In genomic region chr5:74063226-74063747, GRCm38 (mm10) we compare ENCODE assay signal across 19 mouse cellular contexts. TPM values are rescaled to one million over a fixed set of nuclear protein-coding genes. Genes with fewer than 3 reads are reported as not detected.
A peak's percentile ranks its signal among the peaks of the same experiment; 100 is the strongest.
DNase-seq lines count a peak whose midpoint lies in the region; ATAC-seq and TF ChIP-seq lines count a peak whose summit lies in the region.
"Had no signal": no experiment of that assay in that cellular context is flagged by ENCODE, and none has a peak within 500 bp of the region (broad histone marks: within the 10 kb centered on the region; RNA-seq: fewer than 3 reads in every experiment).

No protein-coding gene starts in this region.

- 0 out of 2 replicates have a peak overlapping the region, but pooled peaks have one; percentile 39 for H3K27ac ChIP-seq in heart, embryonic 10.5 days
- peak overlapping the region; percentile 62 for H3K27ac ChIP-seq in lung, embryonic 14.5 days (ENCODE audit: low read depth)
- H3K27ac ChIP-seq: embryonic facial prominence, embryonic 15.5 days; heart, adult 2 months; hindbrain, embryonic 10.5 days; macrophage; midbrain, embryonic 15.5 days had no signal

- H3K9ac ChIP-seq in lung, embryonic 14.5 days, result no peak overlapping the region
- H3K9ac ChIP-seq: embryonic facial prominence, embryonic 15.5 days; midbrain, embryonic 15.5 days had no signal

- 89% methylated on average over 5 of the region's 5 CpGs for WGBS in heart, embryonic 10.5 days
- 74% methylated on average over 5 of the region's 5 CpGs for WGBS in lung, embryonic 14.5 days

- peaks cover 48% of the 10 kb centered on the region for H3K4me1 ChIP-seq in heart, embryonic 10.5 days
- H3K4me1 ChIP-seq in lung, embryonic 14.5 days (ENCODE audit: insufficient read depth), result peaks cover 28% of the 10 kb centered on the region
- H3K4me1 ChIP-seq in erythroblast, embryonic 14.5 days (ENCODE audit: control insufficient read depth), result peaks cover 69% of the 10 kb centered on the region

- H3K36me3 ChIP-seq in heart, embryonic 10.5 days, result no peaks in the 10 kb centered on the region
- no peaks in the 10 kb centered on the region for H3K36me3 ChIP-seq in lung, embryonic 14.5 days (ENCODE audit: insufficient read depth)
- H3K36me3 ChIP-seq in erythroblast, embryonic 14.5 days (ENCODE audit: control insufficient read depth), result peaks cover 55% of the 10 kb centered on the region
- H3K36me3 ChIP-seq: embryonic facial prominence, embryonic 15.5 days; hindbrain, embryonic 10.5 days; midbrain, embryonic 15.5 days had no signal

- no peaks in the 10 kb centered on the region for H3K27me3 ChIP-seq in heart, embryonic 10.5 days (ENCODE audit: insufficient read depth, poor library complexity, severe bottlenecking)
- H3K27me3 ChIP-seq in lung, embryonic 14.5 days (ENCODE audit: insufficient read depth, low read length), result no peaks in the 10 kb centered on the region
- no peaks in the 10 kb centered on the region for H3K27me3 ChIP-seq in erythroblast, embryonic 14.5 days (ENCODE audit: control insufficient read depth)
- H3K27me3 ChIP-seq: CH12.LX; embryonic facial prominence, embryonic 15.5 days; midbrain, embryonic 15.5 days; Patski had no signal

- H3K4me3 ChIP-seq in heart, embryonic 10.5 days, result no peak overlapping the region
- H3K4me3 ChIP-seq in lung, embryonic 14.5 days (ENCODE audit: low read depth, low read length), result peak overlapping the region; percentile 5; the same call in 1 of the 2 replicates
- H3K4me3 ChIP-seq in erythroblast, embryonic 14.5 days (replicated peaks), result peak overlapping the region; percentile 99
- H3K4me3 ChIP-seq: embryonic facial prominence, embryonic 15.5 days; heart, adult 2 months; hindbrain, embryonic 10.5 days; midbrain, embryonic 15.5 days had no signal

- TF ChIP-seq CTCF in lung, embryonic 14.5 days (IDR thresholded peaks at IDR 0.05; ENCODE audit: low read depth), result no peak

- no peak for DNase-seq in heart, embryonic 10.5 days (ENCODE audit: low spot score)
- no peak for DNase-seq in heart, adult 9 months (ENCODE audit: low spot score in 2 of 2)
- no peak for DNase-seq in lung, embryonic 14.5 days
- no peak for DNase-seq in lung, postnatal 36 days
- DNase-seq in cerebellum, postnatal 14 days, result no peak
- no peak for DNase-seq in adrenal gland, postnatal 36 days
- DNase-seq: cerebellum, adult 2 months; heart, adult 2 months; kidney, postnatal 36 days; right cerebral cortex, postnatal 14 days had no signal

- no peak for ATAC-seq in lung, embryonic 14.5 days (ENCODE audit: insufficient read depth)
- ATAC-seq in megakaryocyte progenitor cell, adult 5-6 weeks (replicated peaks; ENCODE audit: poor library complexity), result 0 out of 2 replicates have a peak, but pooled peaks have one; percentile 13
- ATAC-seq: forebrain, embryonic 16.5 days; midbrain, embryonic 15.5 days; Patski had no signal

- H3K4me2 ChIP-seq in lung, embryonic 14.5 days, result peak overlapping the region; percentile 87
- H3K4me2 ChIP-seq: embryonic facial prominence, embryonic 15.5 days; midbrain, embryonic 15.5 days had no signal

- no peaks in the 10 kb centered on the region for H3K9me3 ChIP-seq in heart, embryonic 10.5 days
- H3K9me3 ChIP-seq in lung, embryonic 14.5 days (ENCODE audit: low read depth, low read length), result no peaks in the 10 kb centered on the region
- no peaks in the 10 kb centered on the region for H3K9me3 ChIP-seq in erythroblast, embryonic 14.5 days (ENCODE audit: control insufficient read depth, low read length)
- H3K9me3 ChIP-seq: embryonic facial prominence, embryonic 15.5 days; hindbrain, embryonic 10.5 days; midbrain, embryonic 15.5 days had no signal

RNA-seq across cellular contexts. Expression of gene Usp46, which starts 4.9 kb away (rescaled TPM):
- polyA plus RNA-seq in heart, embryonic 10.5 days (2016; fragmentation: Nextera tagmentation; extraction: Ambion mirVana), result 31.0 and 34.7 TPM in 2 replicates
- polyA plus RNA-seq in lung, embryonic 14.5 days (2014; fragmentation: Nextera tagmentation; extraction: Ambion mirVana), result 46.8 and 48.6 TPM in 2 replicates
- polyA plus RNA-seq in erythroblast, embryonic 14.5 days (2012), result 0.18 and 0.36 TPM in 2 replicates
- total RNA-seq in megakaryocyte progenitor cell, adult 5-6 weeks (2015), result 20.5 and 25.0 TPM in 2 replicates
- 14.2 and 21.7 TPM in 2 replicates for total RNA-seq in megakaryocyte progenitor cell, adult 5-6 weeks (2017)
- 10 to 100 TPM; 31.6 to 39.7 TPM for total RNA-seq in adrenal gland, postnatal 36 days (2021)

Comparison
In these comparisons a context has a peak if more than half of its experiments do, and no peak if none do; other contexts are left out.
1. RNA of gene Usp46, which starts 4.9 kb away (polyA plus RNA-seq): 46.8 to 48.6 TPM in lung, embryonic 14.5 days and 31.0 to 34.7 TPM in heart, embryonic 10.5 days; 0.18 to 0.36 TPM in erythroblast, embryonic 14.5 days; every median in the first group is over 10 times any median in the second.